Mouse (Mus musculus) frontal cortex, adult 2 months (tissue): ENCODE results near the gene Slc38a6. TPM values are rescaled to one million over a fixed set of nuclear protein-coding genes. Genes with fewer than 3 reads are reported as not detected.

ENCODE experiments used
- DNase-seq, 2 experiments: peaks; one replicate each; pipeline ENCODE4 v3.0.0; 2022; ENCODE audit warnings: low spot score in 1 of 2; ENCODE audit errors: extremely low spot score in 1 of 2
- polyA plus RNA-seq: library from polyadenylated mRNA; depleted of rRNA; stranded (reverse); fragments of >200 nt; gene quantifications from 2 replicates; pipeline ENCODE4 v1.2.3, GENCODE M21; 2012; rRNA removed

Gene Slc38a6
- polyA plus RNA-seq, 1 experiment, result 31.0 TPM

DNA sequence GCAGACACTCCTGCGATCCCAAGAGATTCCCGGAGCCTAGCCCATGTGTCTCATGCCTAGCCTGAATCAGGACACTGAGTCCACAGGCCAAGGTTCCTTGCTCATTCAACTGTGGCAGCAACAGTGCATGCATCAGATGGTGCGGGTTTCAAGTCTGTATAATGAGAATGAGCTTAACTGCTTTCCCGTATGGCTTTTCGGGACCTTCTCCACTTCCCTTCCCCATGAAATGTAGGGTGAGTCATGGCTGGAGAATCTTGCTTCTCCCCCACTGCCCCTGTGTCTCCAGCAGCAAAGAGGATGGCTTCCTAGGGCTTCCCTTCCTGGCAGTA is 96.6 kb downstream of the Slc38a6 start:
- DNase-seq, result no peak

DNA sequence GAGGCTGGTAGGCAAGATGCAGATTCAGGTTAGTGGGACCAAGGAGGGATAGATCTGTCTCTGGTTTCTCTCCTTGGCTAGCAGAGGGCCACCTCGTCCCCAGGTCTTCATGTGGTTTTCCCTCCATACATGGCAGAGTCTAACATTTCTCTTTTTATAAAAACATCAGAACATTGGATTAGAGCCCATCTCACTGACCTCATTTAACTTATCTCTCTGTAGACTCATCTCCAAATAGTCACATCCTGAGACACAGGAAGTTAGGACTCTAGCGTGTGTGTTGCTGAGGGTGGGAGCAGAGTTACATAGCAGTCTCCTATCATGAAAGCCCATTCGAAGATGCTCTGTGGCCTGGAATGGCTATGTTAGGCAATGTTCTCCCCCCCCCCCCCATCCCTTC is 97.3 kb downstream of the Slc38a6 start:
- DNase-seq, result no peak

DNA sequence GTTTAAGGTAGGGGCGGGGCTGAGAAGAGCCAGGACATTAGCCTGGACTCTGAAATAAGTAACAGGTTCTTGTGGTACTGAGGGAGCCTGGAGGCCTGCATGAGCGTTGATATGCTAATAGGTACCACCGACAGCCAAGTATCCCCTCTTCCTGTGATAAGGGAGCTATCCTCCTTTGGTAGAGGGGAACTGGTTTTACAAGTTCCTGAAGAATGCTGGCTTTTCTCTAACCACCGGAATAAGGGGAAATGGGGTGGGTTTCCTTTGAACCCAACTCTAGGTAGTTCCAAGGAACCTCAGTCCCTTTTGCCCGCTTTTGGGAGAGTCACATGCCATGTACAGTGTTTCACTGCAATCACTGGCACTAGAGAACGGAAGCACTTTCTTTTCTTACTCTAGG is 98.2 kb downstream of the Slc38a6 start:
- DNase-seq, result no peak

DNA sequence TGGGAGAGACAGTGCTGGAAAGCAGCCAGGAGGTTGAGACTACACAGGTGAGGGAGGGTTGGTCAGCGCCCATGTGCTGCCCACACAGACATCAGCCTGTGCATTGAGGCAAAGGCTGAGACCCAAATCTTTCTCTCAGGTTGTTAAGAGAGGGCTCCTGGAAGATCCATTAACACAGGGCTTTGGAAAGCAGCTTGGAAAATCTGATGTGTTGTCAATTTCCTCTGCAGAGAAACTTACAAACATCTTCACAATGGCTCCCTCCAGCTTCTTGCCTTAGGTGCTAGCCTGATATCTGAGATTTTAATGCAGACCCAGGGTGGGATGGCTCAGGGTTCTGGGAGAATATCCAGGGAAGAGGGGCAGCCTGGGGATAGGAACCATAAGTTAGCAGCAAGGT is 105.9 kb downstream of the Slc38a6 start:
- DNase-seq, result no peak

DNA sequence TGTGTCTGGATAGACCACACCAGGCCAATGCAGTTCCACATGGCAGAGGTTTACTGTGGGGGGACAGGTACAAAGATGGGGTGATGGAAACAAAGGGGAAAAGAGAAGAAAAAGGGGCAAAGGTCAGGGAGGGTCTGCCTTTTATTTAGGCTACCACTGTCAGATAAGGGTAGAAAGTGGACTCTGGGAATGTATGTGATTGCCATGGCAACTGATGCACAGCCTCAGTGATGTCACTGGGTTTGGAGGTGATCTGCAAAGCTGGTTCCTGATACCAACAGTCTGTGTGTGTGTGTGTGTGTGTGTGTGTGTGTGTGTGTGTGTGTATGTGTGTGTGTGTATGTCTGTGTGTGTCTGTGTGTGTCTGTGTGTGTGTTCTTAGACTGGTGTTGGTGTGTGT is 106.4 kb downstream of the Slc38a6 start:
- DNase-seq, result no peak

DNA sequence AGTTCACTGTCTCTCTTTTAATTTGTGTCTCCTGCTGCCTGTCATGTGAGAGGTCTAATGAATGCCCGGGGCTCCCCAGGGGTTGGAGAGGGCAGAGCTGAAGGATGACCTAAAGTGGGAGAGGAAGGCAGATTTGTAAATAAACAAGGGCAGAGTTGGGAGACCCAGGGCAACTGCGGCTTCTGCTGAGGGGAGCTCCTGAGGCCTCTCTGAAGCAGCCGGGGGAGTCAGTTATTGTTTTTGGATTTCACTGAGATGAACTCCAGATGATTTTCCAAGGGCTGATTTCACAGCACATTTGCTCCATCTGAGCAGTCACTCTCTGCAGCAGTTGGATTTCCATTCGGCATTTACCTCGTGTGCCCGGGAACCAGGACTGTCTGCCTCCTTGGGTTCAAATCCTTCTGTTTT is 107.3 kb downstream of the Slc38a6 start:
- no peak for DNase-seq

DNA sequence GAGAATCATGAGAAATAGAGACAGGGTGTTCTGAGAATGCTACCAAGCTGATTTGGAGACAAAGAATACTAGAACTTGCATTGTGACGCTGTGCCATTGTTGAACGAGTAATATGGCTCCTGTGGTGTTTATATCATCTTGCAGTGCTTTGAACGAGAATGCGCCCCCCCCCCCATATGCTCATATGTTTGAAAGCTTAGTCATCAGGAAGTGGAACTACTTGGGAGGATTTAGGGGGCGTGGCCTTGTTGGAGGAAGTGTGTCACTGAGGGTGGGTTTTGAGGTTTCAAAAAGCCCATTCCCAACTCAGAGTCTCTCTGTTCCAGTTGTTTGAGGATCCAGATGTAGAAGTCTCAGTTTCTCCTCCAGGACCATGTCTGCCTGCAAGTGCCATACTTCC is 108.0 kb downstream of the Slc38a6 start:
- no peak for DNase-seq

DNA sequence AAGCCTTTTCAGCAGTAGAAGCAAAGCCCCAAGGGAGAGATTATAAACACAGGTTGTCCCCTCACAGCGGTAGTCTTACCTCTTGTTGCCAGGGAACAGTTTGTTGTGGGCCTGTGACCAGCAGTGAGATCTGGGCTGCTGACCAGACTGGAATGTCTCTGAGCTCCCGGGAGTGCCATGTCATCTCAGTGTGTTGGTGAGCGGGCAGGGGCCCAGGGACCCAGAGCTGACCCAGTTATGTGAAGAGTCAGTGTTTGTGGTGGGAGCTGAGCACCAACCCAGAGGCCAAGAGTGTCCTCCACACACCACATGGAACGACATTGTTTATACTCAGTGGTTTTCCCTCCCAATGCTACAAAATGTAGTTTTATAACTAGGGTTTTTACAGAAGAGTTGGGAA is 112.8 kb downstream of the Slc38a6 start:
- no peak for DNase-seq

DNA sequence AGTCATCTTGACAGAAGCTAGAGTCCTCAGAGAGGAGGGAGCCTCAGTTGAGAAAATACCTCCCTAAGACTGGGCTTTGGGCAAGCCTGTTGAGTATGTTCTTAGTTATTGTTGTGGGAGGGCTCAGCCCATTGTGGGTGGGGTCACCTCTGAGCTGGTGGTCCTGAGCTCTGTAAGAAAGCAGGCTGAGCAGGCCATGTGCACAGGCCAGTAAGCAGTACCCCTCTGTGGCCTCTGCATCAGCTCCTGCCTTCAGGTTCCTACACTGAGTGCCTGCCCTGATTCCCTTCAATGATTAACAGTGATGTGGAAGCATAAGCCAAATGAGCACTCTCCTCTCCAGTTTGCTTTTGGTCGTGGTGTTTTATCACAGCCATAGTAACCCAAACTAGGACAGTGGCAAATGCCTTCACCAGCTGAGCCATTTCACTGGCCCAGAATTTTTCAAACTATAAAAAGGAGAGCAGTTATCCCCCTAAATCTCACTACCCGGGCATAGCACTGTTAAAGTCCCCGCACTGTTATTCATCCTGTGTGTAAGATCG is 114.0 kb downstream of the Slc38a6 start:
- no peak for DNase-seq

DNA sequence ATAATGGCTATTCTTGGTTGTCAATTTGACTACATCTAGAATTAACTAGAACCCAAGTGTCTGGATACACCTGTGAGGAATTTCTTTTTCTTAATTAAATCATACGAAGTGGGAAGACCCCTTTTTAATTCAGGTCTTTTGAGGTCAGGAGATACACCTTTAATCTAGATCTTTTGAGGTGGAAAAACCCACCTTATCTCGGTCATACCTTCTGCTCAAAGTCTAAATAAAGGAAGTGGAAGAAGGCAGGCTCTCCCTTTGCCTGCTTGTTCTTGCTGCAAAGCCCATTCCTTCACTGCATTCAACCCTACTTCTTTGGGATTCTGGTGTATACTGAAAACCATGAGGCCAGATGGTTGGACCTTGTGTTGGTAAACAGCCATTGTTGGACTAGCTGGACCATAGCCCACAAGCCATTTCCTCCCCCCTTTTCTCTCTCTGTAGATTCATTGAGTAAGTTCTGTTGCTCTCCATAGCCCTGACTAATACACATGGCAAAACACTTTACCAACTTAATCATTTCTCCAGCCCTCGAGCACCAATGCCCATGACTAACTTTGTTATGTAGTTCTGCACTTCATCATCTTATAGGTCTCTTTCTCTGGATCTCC is 115.0 kb downstream of the Slc38a6 start:
- no peak for DNase-seq

DNA sequence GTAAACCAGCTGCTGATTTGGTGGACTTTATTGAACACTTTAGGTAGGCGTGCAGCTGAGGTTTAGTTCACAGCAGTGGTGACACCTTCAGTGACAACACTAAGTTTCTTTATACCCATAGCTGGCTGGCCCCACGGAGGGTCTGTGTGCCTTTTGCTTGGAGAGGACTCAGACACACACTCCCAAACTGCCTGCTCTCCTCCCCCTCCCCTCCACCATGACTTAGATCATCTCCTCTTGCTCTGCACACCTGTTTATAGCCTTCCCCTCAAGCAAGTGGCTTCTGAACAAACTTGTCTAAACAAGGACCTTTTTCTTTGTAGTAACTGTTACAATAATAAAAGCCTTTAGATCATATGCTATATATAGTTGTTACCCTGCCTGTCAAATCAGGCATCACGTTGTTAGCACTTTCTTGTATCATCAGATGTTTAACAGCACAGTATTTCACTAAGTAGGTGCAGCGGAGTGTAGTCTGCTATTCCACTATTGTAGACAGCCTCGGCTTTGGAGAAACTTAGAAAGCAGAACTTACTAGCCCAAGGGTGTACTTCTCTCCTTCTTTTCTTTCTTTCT is 115.6 kb downstream of the Slc38a6 start:
- DNase-seq, result no peak

DNA sequence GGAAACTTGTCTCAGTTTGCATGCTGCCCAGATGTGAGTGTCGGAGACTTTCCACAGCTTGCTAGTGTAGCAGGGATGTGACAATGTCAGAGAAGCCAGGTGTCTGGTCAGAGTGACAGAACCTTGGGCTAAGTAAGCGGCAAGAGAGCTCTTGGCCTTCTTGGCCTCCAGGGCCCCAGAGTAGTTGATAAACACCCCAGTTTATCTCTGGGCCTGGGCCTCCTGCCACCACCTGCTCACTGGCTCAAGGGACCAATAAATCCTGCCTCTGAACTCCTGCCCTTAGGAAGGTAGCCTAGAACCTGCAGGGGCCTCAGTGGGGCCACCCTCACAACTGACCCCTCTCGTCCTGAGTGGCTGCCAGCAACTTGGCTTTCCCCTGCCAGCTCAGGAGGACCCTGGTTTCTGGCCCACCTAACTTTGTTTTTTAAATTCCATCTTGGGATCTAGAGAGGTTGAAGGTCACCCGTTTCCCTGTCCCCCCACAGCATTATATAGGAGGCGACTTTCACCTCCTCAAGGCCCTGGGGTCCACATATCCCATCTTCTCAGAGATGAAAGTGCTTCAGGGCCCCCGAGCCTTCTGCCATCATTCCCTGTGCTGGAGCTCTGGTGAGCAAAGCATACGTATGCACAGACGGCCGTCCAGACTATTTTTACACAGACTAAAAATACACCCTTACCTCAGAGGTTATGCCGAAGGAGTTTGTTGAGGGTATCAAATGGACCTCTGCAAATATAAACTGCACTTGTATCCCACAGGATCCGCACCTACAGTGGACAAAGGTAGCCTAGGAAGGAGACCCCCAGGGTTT is 116.5 kb downstream of the Slc38a6 start:
- DNase-seq, result no peak

Other genes with a start within 250 kb of the Slc38a6 start
- gene Six1, start 232.9 kb upstream of the Slc38a6 start, polyA plus RNA-seq, result 0.16 and 0.34 TPM in 2 replicates
- 0.32 and 0.48 TPM in 2 replicates for gene Six4, start 173.3 kb upstream of the Slc38a6 start, polyA plus RNA-seq
- 14.1 and 15.2 TPM in 2 replicates for gene Mnat1, start 163.1 kb upstream of the Slc38a6 start, polyA plus RNA-seq
- 13.6 and 15.5 TPM in 2 replicates for gene Trmt5, start 69 bp upstream of the Slc38a6 start, polyA plus RNA-seq